Mouse (Mus musculus) A20 (cell line): ENCODE results near the gene Sh3gl3.

Experiments used
- DNase-seq: peaks from one replicate; pipeline ENCODE4 v3.0.0-alpha.2; 2011; ENCODE audit warnings: low read depth, low spot score

Gene Sh3gl3

GRCm38 (mm10) chr7:82173540-82173939 is at the start of gene Sh3gl3:
TSS of gene Sh3gl3 (plus strand) at chr7:82173840.
- no peak for DNase-seq

- no peak for DNase-seq
These were observed 35.4 kb upstream of the Sh3gl3 start for GRCm38 (mm10) chr7:82138196-82138595.

- DNase-seq, result no peak
These were observed 26.5 kb upstream of the Sh3gl3 start for GRCm38 (mm10) chr7:82147151-82147550.

GRCm38 (mm10) chr7:82164681-82165080 is 9.0 kb upstream of the Sh3gl3 start:
- peak; percentile 90 for DNase-seq

GRCm38 (mm10) chr7:82174571-82175326 is 1.1 kb downstream of the Sh3gl3 start:
- DNase-seq, result no peak

GRCm38 (mm10) chr7:82175327-82175721 is 1.7 kb downstream of the Sh3gl3 start:
- DNase-seq, result no peak

GRCm38 (mm10) chr7:82176192-82176591 is 2.6 kb downstream of the Sh3gl3 start:
- DNase-seq, result no peak

GRCm38 (mm10) chr7:82177336-82177735 is 3.7 kb downstream of the Sh3gl3 start:
- no peak for DNase-seq

- DNase-seq, result no peak
These were observed 7.3 kb downstream of the Sh3gl3 start for GRCm38 (mm10) chr7:82180919-82181318.

GRCm38 (mm10) chr7:82182781-82183180 is 9.1 kb downstream of the Sh3gl3 start:
- DNase-seq, result no peak

GRCm38 (mm10) chr7:82191604-82192003 is 18.0 kb downstream of the Sh3gl3 start:
- no peak for DNase-seq

- no peak for DNase-seq
These were observed 18.9 kb downstream of the Sh3gl3 start for GRCm38 (mm10) chr7:82192512-82192911.

GRCm38 (mm10) chr7:82203111-82203510 is 29.5 kb downstream of the Sh3gl3 start:
- no peak for DNase-seq

GRCm38 (mm10) chr7:82204014-82204784 is 30.6 kb downstream of the Sh3gl3 start:
- DNase-seq, result peak; percentile 23

- no peak for DNase-seq
These were observed 31.3 kb downstream of the Sh3gl3 start for GRCm38 (mm10) chr7:82204975-82205374.

GRCm38 (mm10) chr7:82206787-82207186 is 33.1 kb downstream of the Sh3gl3 start:
- no peak for DNase-seq

- DNase-seq, result no peak
These were observed 47.8 kb downstream of the Sh3gl3 start for GRCm38 (mm10) chr7:82221380-82221933.

- no peak for DNase-seq
These were observed 50.5 kb downstream of the Sh3gl3 start for GRCm38 (mm10) chr7:82223906-82224846.

GRCm38 (mm10) chr7:82233201-82233600 is 59.6 kb downstream of the Sh3gl3 start:
- DNase-seq, result no peak

- DNase-seq, result peak; percentile 4
These were observed 60.6 kb downstream of the Sh3gl3 start for GRCm38 (mm10) chr7:82234010-82234897.
